Mouse (Mus musculus) left cerebral cortex, postnatal 14 days (tissue): ENCODE data around the gene Olfr690. TPM values are rescaled to one million over a fixed set of nuclear protein-coding genes. Genes with fewer than 3 reads are reported as not detected.
A peak's percentile ranks its signal among the peaks of the same experiment; 100 is the strongest.
"Not testable (repeated sequence)": the region's sequence is repeated elsewhere in the genome, so short reads cannot be mapped to it uniquely, and the experiment has no call there.

Experiments used
- DNase-seq, 2 experiments: peaks; one replicate each; pipeline ENCODE4 v3.0.0; 2021 to 2022; ENCODE audit warnings: low spot score in 2 of 2, mixed read lengths in 1 of 2
- intact Hi-C: fragments of 180-260 bp; cut with DNase I; formaldehyde crosslinking; loops from one replicate; pipeline ENCODE4 v1.15.1; 2025
- long read RNA-seq, 2 experiments: library from polyadenylated mRNA; stranded (forward); transcript quantifications; one replicate each; pipeline ENCODE4 v2.0.0; 2021
- total RNA-seq, 2 experiments: library from RNA; stranded (reverse); gene quantifications; 2 replicates each; pipeline ENCODE4 v1.2.3; 2021

The Olfr690 gene
- 1 to 10 TPM in 1 of 2 experiments, under 1 TPM in 1; 0.87 to 1.1 TPM for total RNA-seq
- long read RNA-seq, experiment 1, result 0 reads
- long read RNA-seq, experiment 2, result 0 reads

- no peak for DNase-seq
- intact Hi-C loops, result no loop called here
Observed at GRCm38 (mm10) chr7:105334004-105334403, at the start of gene Olfr690. Gene Olfr690 (minus strand): TSS chr7:105334104.

GRCm38 (mm10) chr7:105380329-105380728, 46.4 kb upstream of the Olfr690 start:
- no peak for DNase-seq
- intact Hi-C loops, result no loop called here

- intact Hi-C loops, result no loop called here
- no peak for DNase-seq
Observed at GRCm38 (mm10) chr7:105374866-105375265, 41.0 kb upstream of the Olfr690 start, which contains the start of gene Gm5901. Gene Gm5901 (plus strand): TSS chr7:105375038.

GRCm38 (mm10) chr7:105373976-105374375, 40.1 kb upstream of the Olfr690 start:
- intact Hi-C loops, result no loop called here
- DNase-seq, result peak in 1 of 2 experiments; percentile 18

- intact Hi-C loops, result no loop called here
- no peak for DNase-seq
Observed at GRCm38 (mm10) chr7:105373509-105373908, 39.6 kb upstream of the Olfr690 start.

GRCm38 (mm10) chr7:105372912-105373311, 39.0 kb upstream of the Olfr690 start:
- intact Hi-C loops, result no loop called here
- no peak for DNase-seq

GRCm38 (mm10) chr7:105368521-105368920, 34.6 kb upstream of the Olfr690 start:
- intact Hi-C loops, result no loop called here
- DNase-seq, result no peak

- no peak for DNase-seq
- intact Hi-C loops, result no loop called here
Observed at GRCm38 (mm10) chr7:105367930-105368329, 34.0 kb upstream of the Olfr690 start, which contains the start of gene Olfr692. Gene Olfr692 (plus strand): TSS chr7:105368230.

- no peak for DNase-seq
- intact Hi-C loops, result no loop called here
Observed at GRCm38 (mm10) chr7:105367268-105367667, 33.4 kb upstream of the Olfr690 start.

- DNase-seq, result no peak
- intact Hi-C loops, result no loop called here
Observed at GRCm38 (mm10) chr7:105361713-105362112, 27.8 kb upstream of the Olfr690 start.

GRCm38 (mm10) chr7:105356487-105356886, 22.6 kb upstream of the Olfr690 start:
- DNase-seq, intact Hi-C loops: not testable (repeated sequence)

- intact Hi-C loops, result not testable (repeated sequence)
Observed at GRCm38 (mm10) chr7:105356064-105356463, 22.2 kb upstream of the Olfr690 start.

GRCm38 (mm10) chr7:105342752-105343151, 8.8 kb upstream of the Olfr690 start:
- intact Hi-C loops, result no loop called here
- no peak for DNase-seq

More at GRCm38 (mm10) chr7:105356064-105356463, 22.2 kb upstream of the Olfr690 start:
- not testable (repeated sequence) for DNase-seq

- intact Hi-C loops, result no loop called here
- DNase-seq, result no peak
Observed at GRCm38 (mm10) chr7:105342170-105342569, 8.3 kb upstream of the Olfr690 start, which contains the start of gene Olfr691. Gene Olfr691 (minus strand): TSS chr7:105342270.

GRCm38 (mm10) chr7:105325302-105325701, 8.6 kb downstream of the Olfr690 start:
- DNase-seq, result no peak
- intact Hi-C loops, result no loop called here

- intact Hi-C loops, result no loop called here
- no peak for DNase-seq
Observed at GRCm38 (mm10) chr7:105310865-105311264, 23.0 kb downstream of the Olfr690 start, which contains the start of gene Olfr689. Gene Olfr689 (plus strand): TSS chr7:105311165.

- intact Hi-C loops, result no loop called here
- no peak for DNase-seq
Observed at GRCm38 (mm10) chr7:105290051-105290450, 43.9 kb downstream of the Olfr690 start.

- intact Hi-C loops, result no loop called here
- DNase-seq, result no peak
Observed at GRCm38 (mm10) chr7:105287795-105288194, 46.1 kb downstream of the Olfr690 start, which contains the start of gene Olfr688. Gene Olfr688 (plus strand): TSS chr7:105288095.
